Mouse (Mus musculus): Measurements from ENCODE around the gene Rhoa. TPM values are rescaled to one million over a fixed set of nuclear protein-coding genes. Genes with fewer than 3 reads are reported as not detected.

The Rhoa gene
- 192 and 239 TPM in 2 replicates for polyA plus RNA-seq (2012; rRNA removed; ENCODE audit: low replicate concordance)

GRCm38 (mm10) chr9:108305629-108306520 is at the start of gene Rhoa, which contains the start of gene Tcta:
Gene Rhoa (plus strand): TSS chr9:108306129.
Gene Tcta (minus strand): TSS chr9:108306160.

GRCm38 (mm10) chr9:108263690-108264190 is 42.2 kb upstream of the Rhoa start, which contains the start of gene Dag1:
Gene Dag1 (minus strand): TSS chr9:108263958.

GRCm38 (mm10) chr9:108290016-108290750 is 15.7 kb upstream of the Rhoa start, which contains the start of gene Nicn1:
Gene Nicn1 (plus strand): TSS chr9:108290429.

GRCm38 (mm10) chr9:108296453-108297355 is 9.2 kb upstream of the Rhoa start, which contains the start of gene Amt:
Gene Amt (plus strand): TSS chr9:108296853.

GRCm38 (mm10) chr9:108338886-108339781 is 33.2 kb downstream of the Rhoa start, which contains the start of gene Gpx1:
Gene Gpx1 (plus strand): TSS chr9:108338903.

GRCm38 (mm10) chr9:108347540-108348289 is 41.8 kb downstream of the Rhoa start, which contains the start of gene Usp4:
Gene Usp4 (plus strand): TSS chr9:108347853.

Other genes starting within 250 kb of the Rhoa start
- gene Mst1, start 225.7 kb upstream of the Rhoa start, polyA plus RNA-seq (2012; rRNA removed; ENCODE audit: low replicate concordance): 0.21 and 0.37 TPM in 2 replicates
- gene Rnf123, start 222.8 kb upstream of the Rhoa start, polyA plus RNA-seq (2012; rRNA removed; ENCODE audit: low replicate concordance): 81.1 and 94.8 TPM in 2 replicates
- 101 and 116 TPM in 2 replicates for gene Apeh, start 211.5 kb upstream of the Rhoa start, polyA plus RNA-seq (2012; rRNA removed; ENCODE audit: low replicate concordance)
- 0.29 and 1.1 TPM in 2 replicates for gene Bsn, start 115.7 kb upstream of the Rhoa start, polyA plus RNA-seq (2012; rRNA removed; ENCODE audit: low replicate concordance)
- gene Dag1, start 42.2 kb upstream of the Rhoa start, polyA plus RNA-seq (2012; rRNA removed; ENCODE audit: low replicate concordance): 65.0 and 108 TPM in 2 replicates
- 32.6 and 34.7 TPM in 2 replicates for gene Nicn1, start 15.7 kb upstream of the Rhoa start, polyA plus RNA-seq (2012; rRNA removed; ENCODE audit: low replicate concordance)
- gene Amt, start 9.3 kb upstream of the Rhoa start, polyA plus RNA-seq (2012; rRNA removed; ENCODE audit: low replicate concordance): 6.7 and 22.0 TPM in 2 replicates
- gene Tcta, start within 50 bp of the Rhoa start, polyA plus RNA-seq (2012; rRNA removed; ENCODE audit: low replicate concordance): 59.0 and 105 TPM in 2 replicates
- gene Gpx1, start 32.8 kb downstream of the Rhoa start, polyA plus RNA-seq (2012; rRNA removed; ENCODE audit: low replicate concordance): 1,212 and 1,799 TPM in 2 replicates
- 82.2 and 92.5 TPM in 2 replicates for gene Usp4, start 41.7 kb downstream of the Rhoa start, polyA plus RNA-seq (2012; rRNA removed; ENCODE audit: low replicate concordance)
- 0.21 and 0.27 TPM in 2 replicates for gene 1700102P08Rik, start 86.7 kb downstream of the Rhoa start, polyA plus RNA-seq (2012; rRNA removed; ENCODE audit: low replicate concordance)
- 0.10 TPM in 1 of 2 replicates, not detected in the other for gene Ccdc36, start 122.4 kb downstream of the Rhoa start, polyA plus RNA-seq (2012; rRNA removed; ENCODE audit: low replicate concordance)
- gene BC048562, start 130.4 kb downstream of the Rhoa start, polyA plus RNA-seq (2012; rRNA removed; ENCODE audit: low replicate concordance): not detected in 2 replicates
- 20.4 and 34.4 TPM in 2 replicates for gene Ccdc71, start 154.4 kb downstream of the Rhoa start, polyA plus RNA-seq (2012; rRNA removed; ENCODE audit: low replicate concordance)
- 70.2 and 91.7 TPM in 2 replicates for gene Klhdc8b, start 155.5 kb downstream of the Rhoa start, polyA plus RNA-seq (2012; rRNA removed; ENCODE audit: low replicate concordance)
- gene Lamb2, start 173.6 kb downstream of the Rhoa start, polyA plus RNA-seq (2012; rRNA removed; ENCODE audit: low replicate concordance): 223 and 264 TPM in 2 replicates
- gene Usp19, start 184.5 kb downstream of the Rhoa start, polyA plus RNA-seq (2012; rRNA removed; ENCODE audit: low replicate concordance): 179 and 216 TPM in 2 replicates
- 172 and 318 TPM in 2 replicates for gene Qars, start 201.6 kb downstream of the Rhoa start, polyA plus RNA-seq (2012; rRNA removed; ENCODE audit: low replicate concordance)
- gene Qrich1, start 210.7 kb downstream of the Rhoa start, polyA plus RNA-seq (2012; rRNA removed; ENCODE audit: low replicate concordance): 93.6 and 129 TPM in 2 replicates

Measured in subcutaneous adipose tissue, adult 2 months (tissue).